Mouse (Mus musculus) G1E (cell line): ENCODE data around the gene Gm21750. TPM values are rescaled to one million over a fixed set of nuclear protein-coding genes. Genes with fewer than 3 reads are reported as not detected.

Experiments
- ATAC-seq: 2 replicates; pipeline ENCODE4 v1.8.0; 2016; ENCODE audit warnings: mild to moderate bottlenecking; ENCODE audit not compliant: insufficient number of reproducible peaks, poor library complexity, low FRiP score, severe bottlenecking; ENCODE audit errors: extremely low read depth
- DNase-seq: peaks from one replicate; pipeline ENCODE4 v3.0.0; 2012; ENCODE audit warnings: low spot score
- H3K27me3 ChIP-seq: 2 replicates; pipeline ENCODE4 v1.6.1; 2012; ENCODE audit warnings: mild to moderate bottlenecking, low read length, inconsistent platforms; ENCODE audit not compliant: insufficient read depth
- H3K36me3 ChIP-seq: replicated peaks from 2 replicates; pipeline ENCODE3; 2012; ENCODE audit warnings: mild to moderate bottlenecking, inconsistent platforms
- H3K4me1 ChIP-seq: 2 replicates; pipeline ENCODE4 v1.6.1; 2012; ENCODE audit warnings: low read depth, low read length, inconsistent platforms, mixed read lengths; ENCODE audit not compliant: insufficient read depth
- H3K4me3 ChIP-seq: 2 replicates; pipeline ENCODE4 v1.5.1; 2012; ENCODE audit warnings: low read depth, mild to moderate bottlenecking, inconsistent platforms, low read length, moderate library complexity, mixed read lengths
- H3K9me3 ChIP-seq: replicated peaks from 2 replicates; pipeline ENCODE4 v1.6.1; 2012; ENCODE audit warnings: inconsistent platforms
- CTCF ChIP-seq: IDR thresholded peaks from 2 replicates; pipeline ENCODE4 v1.5.1; 2012; ENCODE audit warnings: low read depth, low read length, inconsistent platforms, mixed read lengths
- GATA1 ChIP-seq: IDR thresholded peaks from 2 replicates; pipeline ENCODE4 v1.6.1; 2012; ENCODE audit warnings: borderline replicate concordance, low read length, inconsistent platforms, mixed read lengths
- GATA2 ChIP-seq: IDR thresholded peaks from 2 replicates; pipeline ENCODE4 v1.6.1; 2012; ENCODE audit warnings: low read depth, low read length, inconsistent platforms, borderline replicate concordance
- POLR2AphosphoS5 ChIP-seq: IDR thresholded peaks from 2 replicates; pipeline ENCODE4 v1.6.1; 2012; ENCODE audit warnings: low read depth, low read length, inconsistent platforms; ENCODE audit not compliant: insufficient replicate concordance
- TAL1 ChIP-seq: conservative IDR thresholded peaks from 2 replicates; pipeline ENCODE4 v1.6.1; 2012; ENCODE audit warnings: low read depth, low read length, inconsistent platforms, mixed read lengths
- polyA plus RNA-seq: library from polyadenylated mRNA; stranded (reverse); fragments of >175 nt; gene quantifications from 2 replicates; pipeline ENCODE4 v1.2.3, GENCODE M21; 2012
- total RNA-seq, 2 experiments: library from RNA; stranded (forward) in 1 of 2; stranded (reverse) in 1 of 2; fragments of 200-1000 nt in 1 of 2; fragments of >200 nt in 1 of 2; fragmentation: Nextera tagmentation in 1 of 2; gene quantifications; 2 replicates each; pipeline ENCODE4 v1.2.3; 2014 to 2017

The Gm21750 gene
- total and polyA plus RNA-seq, 3 experiments: 0.66 TPM; not detected in 2

- Histone ChIP-seq H3K36me3 (no peaks in the 10 kb centered on the region), H3K27me3 (no peaks in the 10 kb centered on the region), H3K4me1 (no peaks in the 10 kb centered on the region), H3K4me3 (no peak overlapping the region), H3K9me3 (no peaks in the 10 kb centered on the region)
- no peak for TF ChIP-seq GATA2
- TF ChIP-seq TAL1: no peak
- no peak for TF ChIP-seq GATA1
- no peak for TF ChIP-seq CTCF
- no peak for TF ChIP-seq POLR2AphosphoS5
- DNase-seq (no peak), ATAC-seq (no peak)
These were observed 48.5 kb downstream of the Gm21750 start for GRCm38 (mm10) chr14:73709412-73710110.

Other genes with a start within 250 kb of the Gm21750 start
- gene Med4, start 151.2 kb upstream of the Gm21750 start, total RNA-seq (2014; fragmentation: Nextera tagmentation): 28.1 and 38.0 TPM in 2 replicates
- gene Med4, start 151.2 kb upstream of the Gm21750 start, total RNA-seq (2017): 68.4 and 75.0 TPM in 2 replicates
- 10.2 and 20.9 TPM in 2 replicates for gene Med4, start 151.2 kb upstream of the Gm21750 start, polyA plus RNA-seq
- 58.4 and 68.2 TPM in 2 replicates for gene Sucla2, start 135.9 kb upstream of the Gm21750 start, total RNA-seq (2014; fragmentation: Nextera tagmentation)
- 96.6 and 107 TPM in 2 replicates for gene Sucla2, start 135.9 kb upstream of the Gm21750 start, total RNA-seq (2017)
- gene Sucla2, start 135.9 kb upstream of the Gm21750 start, polyA plus RNA-seq: 17.1 and 17.5 TPM in 2 replicates
- gene Nudt15, start 113.0 kb upstream of the Gm21750 start, total RNA-seq (2014; fragmentation: Nextera tagmentation): 6.8 and 7.4 TPM in 2 replicates
- gene Nudt15, start 113.0 kb upstream of the Gm21750 start, total RNA-seq (2017): 7.1 and 8.0 TPM in 2 replicates
- 0.56 and 0.90 TPM in 2 replicates for gene Nudt15, start 113.0 kb upstream of the Gm21750 start, polyA plus RNA-seq